Mouse (Mus musculus) layer of hippocampus, postnatal 25 days (tissue): ENCODE data around the gene Actr10. TPM values are rescaled to one million over a fixed set of nuclear protein-coding genes. Genes with fewer than 3 reads are reported as not detected.

Experiments
- DNase-seq, 2 experiments: peaks; one replicate each; pipeline ENCODE4 v3.0.0; 2022; ENCODE audit warnings: mixed read lengths in 2 of 2, low spot score in 1 of 2; ENCODE audit errors: extremely low spot score in 1 of 2
- total RNA-seq, 2 experiments: library from RNA; stranded (reverse); gene quantifications; 2 replicates each; pipeline ENCODE4 v1.2.3; 2021

Gene Actr10
- total RNA-seq, 2 experiments from 2014 or later, result 174 to 178 TPM

- no peak for DNase-seq
Measured at GRCm38 (mm10) chr12:70958640-70959039, 21.0 kb downstream of the Actr10 start.

GRCm38 (mm10) chr12:70967581-70967980 is 29.9 kb downstream of the Actr10 start:
- DNase-seq, result no peak

- DNase-seq, result peak; percentile 68
Measured at GRCm38 (mm10) chr12:70968141-70968790, 30.6 kb downstream of the Actr10 start.

- peak; percentile 86 to 92 for DNase-seq
Measured at GRCm38 (mm10) chr12:70968791-70969307, 31.2 kb downstream of the Actr10 start.

- DNase-seq, result peak; percentile 26 to 29
Measured at GRCm38 (mm10) chr12:70969485-70970184, 32.0 kb downstream of the Actr10 start.

- no peak for DNase-seq
Measured at GRCm38 (mm10) chr12:70973831-70974230, 36.2 kb downstream of the Actr10 start.

GRCm38 (mm10) chr12:70974441-70975266 is 37.0 kb downstream of the Actr10 start, which contains the start of gene Psma3:
Psma3 (plus strand) TSS chr12:70974621.
- DNase-seq, result peak; percentile 74 to 76

- DNase-seq, result no peak
Measured at GRCm38 (mm10) chr12:70975406-70975805, 37.7 kb downstream of the Actr10 start.

GRCm38 (mm10) chr12:70975891-70976290 is 38.2 kb downstream of the Actr10 start:
- DNase-seq, result no peak

- DNase-seq, result no peak
Measured at GRCm38 (mm10) chr12:70978345-70978744, 40.7 kb downstream of the Actr10 start.

- DNase-seq, result no peak
Measured at GRCm38 (mm10) chr12:70984855-70985550, 47.3 kb downstream of the Actr10 start.

- no peak for DNase-seq
Measured at GRCm38 (mm10) chr12:70997225-70997624, 59.6 kb downstream of the Actr10 start.

- DNase-seq, result no peak
Measured at GRCm38 (mm10) chr12:70999423-70999903, 61.8 kb downstream of the Actr10 start.

GRCm38 (mm10) chr12:71000344-71000743 is 62.7 kb downstream of the Actr10 start:
- no peak for DNase-seq

- DNase-seq, result no peak
Measured at GRCm38 (mm10) chr12:71001456-71001855, 63.8 kb downstream of the Actr10 start.

- DNase-seq, result no peak
Measured at GRCm38 (mm10) chr12:71003760-71004426, 66.2 kb downstream of the Actr10 start.

GRCm38 (mm10) chr12:71006141-71006540 is 68.5 kb downstream of the Actr10 start:
- DNase-seq, result no peak

- DNase-seq, result no peak
Measured at GRCm38 (mm10) chr12:71006901-71007300, 69.2 kb downstream of the Actr10 start.

- no peak for DNase-seq
Measured at GRCm38 (mm10) chr12:71009769-71010168, 72.1 kb downstream of the Actr10 start.
